Mouse (Mus musculus): ENCODE measurements around the gene Atp13a2.

DNA sequence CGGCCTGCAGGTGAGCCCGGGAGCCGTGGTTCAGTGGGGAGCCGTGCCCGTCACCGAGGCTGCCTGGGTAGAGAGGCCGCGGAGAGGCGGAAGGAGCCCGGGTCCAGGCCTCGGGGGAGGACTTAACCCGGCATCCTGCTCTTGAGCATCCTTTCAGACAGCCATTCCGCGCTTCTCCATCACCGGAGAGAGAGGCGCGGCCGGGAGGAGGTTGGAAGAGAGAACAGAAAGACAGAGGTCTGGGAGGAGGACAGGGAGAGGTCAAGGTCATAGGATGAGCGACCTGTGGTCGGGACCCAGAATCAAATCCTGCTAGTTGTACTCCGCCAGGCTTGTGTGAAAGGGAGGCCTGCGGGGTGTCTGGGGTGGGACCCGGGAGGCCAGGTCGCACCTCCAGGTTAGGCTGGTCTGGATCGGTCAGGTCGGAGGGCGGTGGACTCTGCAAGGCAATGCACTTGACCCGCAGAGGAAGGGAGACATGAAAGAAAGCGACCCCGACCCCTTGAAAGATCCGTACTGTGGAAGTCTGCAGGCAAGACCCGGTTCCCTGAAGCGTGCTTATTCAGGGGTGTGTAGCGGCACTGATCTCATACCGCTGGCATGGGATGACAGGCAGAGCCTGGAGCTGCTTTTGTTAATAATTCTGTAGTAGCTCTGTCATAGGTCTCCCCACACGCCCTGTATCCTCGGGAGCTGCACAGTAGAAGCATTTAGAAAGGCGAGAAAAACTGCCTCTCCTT, 25.0 kb upstream of the Atp13a2 start:
- TF ChIP-seq CTCF (IDR thresholded peaks at IDR 0.05; ENCODE audit: borderline replicate concordance, extremely low read depth, insufficient read depth, insufficient read length) (no peak), POLR2A (IDR thresholded peaks at IDR 0.05; ENCODE audit: borderline replicate concordance, extremely low read depth, insufficient read depth, insufficient read length, poor library complexity, severe bottlenecking) (no peak)

All from brain, embryonic 14.5 days (tissue).